Mouse (Mus musculus) myocyte (in vitro differentiated cells): Measurements from ENCODE around the gene Ppp1r36. TPM values are rescaled to one million over a fixed set of nuclear protein-coding genes. Genes with fewer than 3 reads are reported as not detected.

ENCODE experiments used
- H3K27me3 ChIP-seq: one replicate; pipeline ENCODE4 v1.6.1; 2011; ENCODE audit not compliant: control insufficient read depth, insufficient read depth, insufficient read length
- H3K36me3 ChIP-seq: one replicate; pipeline ENCODE4 v1.6.1; 2011; ENCODE audit not compliant: control insufficient read depth, insufficient read depth
- H3K4me2 ChIP-seq: one replicate; pipeline ENCODE4 v1.6.1; 2011; ENCODE audit warnings: low read depth, control low read depth
- H3K4me3 ChIP-seq: one replicate; pipeline ENCODE4 v1.5.1; 2011; ENCODE audit warnings: mild to moderate bottlenecking, control low read depth, moderate library complexity
- H3K79me2 ChIP-seq: one replicate; pipeline ENCODE4 v1.6.1; 2011; ENCODE audit not compliant: control insufficient read depth, insufficient read depth
- H3ac ChIP-seq: one replicate; pipeline ENCODE4 v1.6.1; 2011; ENCODE audit not compliant: control insufficient read depth, insufficient read length
- CEBPB ChIP-seq: IDR thresholded peaks from 2 replicates; pipeline ENCODE4 v1.6.1; 2011; ENCODE audit warnings: mild to moderate bottlenecking, moderate library complexity; ENCODE audit not compliant: poor library complexity, insufficient read depth, severe bottlenecking
- E2F4 ChIP-seq: IDR thresholded peaks from one replicate; pipeline ENCODE4 v1.6.1; 2011; ENCODE audit warnings: mild to moderate bottlenecking, control low read depth, moderate library complexity; ENCODE audit not compliant: insufficient read depth
- MAX ChIP-seq: IDR thresholded peaks from one replicate; pipeline ENCODE4 v1.6.1; 2011; ENCODE audit warnings: low read depth, mild to moderate bottlenecking, control low read depth
- MYOD1 ChIP-seq, 3 experiments: IDR thresholded peaks; one replicate each; pipeline ENCODE4 v1.6.1; 2011; ENCODE audit warnings: control low read depth in 2 of 3, low read depth in 2 of 3, mild to moderate bottlenecking in 2 of 3, moderate library complexity in 1 of 3; ENCODE audit not compliant: insufficient read length in 2 of 3, control insufficient read depth in 1 of 3
- MYOG ChIP-seq, 3 experiments: IDR thresholded peaks; one replicate each; pipeline ENCODE4 v1.6.1; 2011; ENCODE audit warnings: control low read depth in 2 of 3, low read depth in 2 of 3, mild to moderate bottlenecking in 2 of 3; ENCODE audit not compliant: insufficient read length in 2 of 3, control insufficient read depth in 1 of 3, insufficient read depth in 1 of 3
- POLR2A ChIP-seq: IDR thresholded peaks from one replicate; pipeline ENCODE4 v1.6.1; 2011; ENCODE audit warnings: low read depth, mild to moderate bottlenecking, control low read depth, moderate library complexity; ENCODE audit not compliant: insufficient read length
- POLR2AphosphoS2 ChIP-seq: IDR thresholded peaks from one replicate; pipeline ENCODE4 v1.6.1; 2011; ENCODE audit warnings: low read depth, control low read depth; ENCODE audit not compliant: insufficient read length
- REST ChIP-seq: IDR thresholded peaks from one replicate; pipeline ENCODE4 v1.6.1; 2011; ENCODE audit warnings: mild to moderate bottlenecking, control low read depth, moderate library complexity; ENCODE audit not compliant: insufficient read depth, insufficient read length
- SRF ChIP-seq: IDR thresholded peaks from one replicate; pipeline ENCODE4 v1.6.1; 2011; ENCODE audit warnings: low read depth; ENCODE audit not compliant: control insufficient read depth, insufficient read length
- TCF12 ChIP-seq: IDR thresholded peaks from one replicate; pipeline ENCODE4 v1.6.1; 2011; ENCODE audit warnings: mild to moderate bottlenecking, control low read depth; ENCODE audit not compliant: poor library complexity, insufficient read depth, severe bottlenecking
- TCF3 ChIP-seq: IDR thresholded peaks from one replicate; pipeline ENCODE4 v1.6.1; 2011; ENCODE audit warnings: low read depth, control low read depth; ENCODE audit not compliant: insufficient read length
- USF1 ChIP-seq: IDR thresholded peaks from one replicate; pipeline ENCODE4 v1.6.1; 2011; ENCODE audit warnings: low read depth, mild to moderate bottlenecking, control low read depth, moderate library complexity
- polyA plus RNA-seq: library from polyadenylated mRNA; unstranded; fragments of >200 nt; fragmentation: generic; extraction: Trizol; gene quantifications from one replicate; pipeline ENCODE4 v1.2.1, GENCODE M21; 2012; ENCODE audit warnings: missing spikeins

The Ppp1r36 gene
- polyA plus RNA-seq, 1 experiment = not detected

- Histone ChIP-seq H3K27me3 (no peaks in the 10 kb centered on the region), H3K79me2 (peaks cover 71% of the 10 kb centered on the region), H3K4me2 (peak within 1 kb of the TSS; percentile 90), H3K4me3 (peak within 1 kb of the TSS; percentile 46), H3ac (peak within 1 kb of the TSS; percentile 86), H3K36me3 (no peaks in the 10 kb centered on the region)
- TF ChIP-seq SRF (no peak), CEBPB (no peak), USF1 (no peak), POLR2A (peak; percentile 88), MAX (no peak), E2F4 (no peak), POLR2AphosphoS2 (peak; percentile 80), MYOG (IDR thresholded peaks at IDR 0.05; ENCODE audit: control insufficient read depth in 1 of 3, insufficient read depth in 1 of 3, insufficient read length in 2 of 3, low read depth in 2 of 3) (peak in 2 of 3 experiments; percentile 2 to 3), TCF3 (no peak), TCF12 (no peak), REST (no peak), MYOD1 (IDR thresholded peaks at IDR 0.05; ENCODE audit: control insufficient read depth in 1 of 3, insufficient read length in 2 of 3, low read depth in 2 of 3) (peak in 1 of 3 experiments; percentile 30)
These were observed 47.1 kb upstream of the Ppp1r36 start, which contains the start of gene Zbtb1 for GRCm38 (mm10) chr12:76369978-76370830. TSS of gene Zbtb1 (plus strand) at chr12:76370266.

DNA sequence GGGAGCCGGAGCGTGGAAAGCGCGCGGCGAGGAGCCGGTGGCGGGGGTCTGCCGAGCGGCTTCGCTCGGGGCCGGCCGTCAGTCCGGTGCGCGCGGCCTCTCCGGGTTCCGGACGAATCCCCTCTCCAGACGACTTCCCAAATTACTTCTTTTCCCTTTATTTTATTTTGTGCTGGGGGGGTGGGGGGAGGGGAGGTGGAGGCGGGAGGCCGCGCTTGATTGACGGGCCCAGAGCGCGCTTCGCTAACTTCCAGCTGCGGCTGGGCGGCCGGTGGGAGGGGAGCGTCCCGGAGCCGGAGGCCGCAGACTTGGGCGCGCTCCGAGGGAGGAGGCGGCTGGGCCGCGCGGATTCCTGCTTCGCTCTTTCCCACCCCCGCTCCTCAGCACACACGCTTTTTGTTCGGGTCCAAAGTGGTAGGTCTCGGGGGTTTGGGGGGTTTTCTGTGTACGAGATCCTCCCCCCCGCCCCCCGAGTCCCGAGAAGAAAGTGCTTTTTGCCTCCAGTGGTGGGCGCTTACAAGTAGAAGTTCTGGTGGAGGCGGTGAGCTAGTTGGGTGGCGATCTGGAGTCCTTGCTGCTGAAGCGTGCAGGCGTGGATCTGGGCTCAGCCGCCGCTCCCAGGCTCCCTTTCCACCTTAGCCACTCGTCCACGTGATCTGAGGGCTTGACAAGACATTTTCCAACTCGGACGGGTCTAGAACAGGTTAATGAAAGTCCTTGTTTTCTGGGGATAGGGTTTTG, 46.3 kb upstream of the Ppp1r36 start:
- Histone ChIP-seq H3K79me2 (peaks cover 71% of the 10 kb centered on the region), H3K36me3 (no peaks in the 10 kb centered on the region), H3K27me3 (no peaks in the 10 kb centered on the region), H3K4me3 (peak overlapping the region; percentile 46), H3ac (peak overlapping the region; percentile 86), H3K4me2 (peak overlapping the region; percentile 90)
- no peak for TF ChIP-seq CEBPB
- TF ChIP-seq REST = no peak
- peak in 2 of 3 experiments; percentile 50 to 73 for TF ChIP-seq MYOD1 (IDR thresholded peaks at IDR 0.05; ENCODE audit: control insufficient read depth in 1 of 3, insufficient read length in 2 of 3, low read depth in 2 of 3)
- TF ChIP-seq E2F4 = peak; percentile 16
- TF ChIP-seq POLR2AphosphoS2 = no peak
- no peak for TF ChIP-seq MAX
- TF ChIP-seq MYOG (IDR thresholded peaks at IDR 0.05; ENCODE audit: control insufficient read depth in 1 of 3, insufficient read depth in 1 of 3, insufficient read length in 2 of 3, low read depth in 2 of 3) = peak in 1 of 3 experiments; percentile 59
- no peak for TF ChIP-seq TCF12
- peak; percentile 78 for TF ChIP-seq USF1
- peak; percentile 64 for TF ChIP-seq POLR2A
- no peak for TF ChIP-seq TCF3
- no peak for TF ChIP-seq SRF

GRCm38 (mm10) chr12:76372046-76372445, 45.3 kb upstream of the Ppp1r36 start:
- Histone ChIP-seq H3K4me2 (peak overlapping the region; percentile 90), H3K36me3 (no peaks in the 10 kb centered on the region), H3K79me2 (peaks cover 71% of the 10 kb centered on the region), H3K4me3 (peak overlapping the region; percentile 46), H3ac (no peak overlapping the region), H3K27me3 (no peaks in the 10 kb centered on the region)
- TF ChIP-seq E2F4 = no peak

DNA sequence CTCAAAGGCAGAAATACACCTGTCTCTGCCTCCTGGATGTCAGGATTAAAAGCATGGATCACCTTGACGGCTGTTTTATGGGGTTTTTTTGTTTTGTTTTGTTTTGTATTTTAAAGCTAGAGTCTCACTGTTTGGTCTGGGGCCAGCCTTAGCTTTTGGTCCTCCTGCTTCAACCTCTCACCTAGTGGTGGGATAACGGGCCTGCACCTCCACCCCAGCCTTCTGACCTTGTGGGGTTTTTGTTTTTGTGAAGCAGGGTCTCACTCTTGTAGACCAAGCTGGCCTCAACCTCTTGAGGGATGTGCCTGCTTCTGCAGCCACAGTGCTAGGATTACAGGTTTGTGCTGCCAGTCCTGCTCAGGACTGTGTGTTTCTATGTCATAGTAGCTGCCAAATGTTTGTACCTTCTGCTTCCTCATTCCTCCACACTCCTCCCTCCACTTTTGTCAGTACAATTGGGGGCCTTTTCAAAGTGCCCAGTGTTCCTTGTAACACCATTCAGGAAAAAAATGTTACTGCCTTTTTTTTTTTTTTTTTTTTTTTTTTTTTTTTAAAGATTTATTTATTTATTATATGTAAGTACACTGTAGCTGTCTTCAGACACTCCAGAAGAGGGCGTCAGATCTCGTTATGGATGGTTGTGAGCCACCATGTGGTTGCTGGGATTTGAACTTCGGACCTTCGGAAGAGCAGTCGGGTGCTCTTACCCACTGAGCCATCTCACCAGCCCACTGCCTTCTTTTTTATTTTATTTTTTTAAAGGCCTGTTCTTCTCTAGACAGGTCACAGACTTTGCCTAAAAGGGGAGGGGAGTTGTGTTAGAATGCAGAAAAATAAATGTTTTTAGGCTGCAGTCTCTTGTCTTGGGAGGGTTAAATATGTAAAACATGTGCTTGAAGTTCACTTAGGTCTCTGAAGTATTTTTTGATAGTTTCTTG, 44.2 kb upstream of the Ppp1r36 start:
- TF ChIP-seq MYOD1 (IDR thresholded peaks at IDR 0.05; ENCODE audit: control insufficient read depth in 1 of 3, insufficient read length in 2 of 3, low read depth in 2 of 3) = no peak
- no peak for TF ChIP-seq MAX
- no peak for TF ChIP-seq TCF12
- no peak for TF ChIP-seq POLR2A
- TF ChIP-seq POLR2AphosphoS2 = no peak
- TF ChIP-seq REST = no peak
- TF ChIP-seq TCF3 = no peak
- no peak for TF ChIP-seq CEBPB
- TF ChIP-seq E2F4 = no peak
- no peak for TF ChIP-seq USF1
- no peak for TF ChIP-seq MYOG (IDR thresholded peaks at IDR 0.05; ENCODE audit: control insufficient read depth in 1 of 3, insufficient read depth in 1 of 3, insufficient read length in 2 of 3, low read depth in 2 of 3)
- no peak for TF ChIP-seq SRF
- Histone ChIP-seq H3K36me3 (no peaks in the 10 kb centered on the region), H3K4me3 (peak overlapping the region; percentile 46), H3ac (no peak overlapping the region), H3K27me3 (no peaks in the 10 kb centered on the region), H3K79me2 (peaks cover 75% of the 10 kb centered on the region), H3K4me2 (peak overlapping the region; percentile 90)
